Mouse (Mus musculus) right cerebral cortex, postnatal 4 days (tissue): ENCODE results near the gene Mipep.

Experiments
- DNase-seq: peaks from one replicate; pipeline ENCODE4 v3.0.0-alpha.2; 2022

Mipep gene

DNA sequence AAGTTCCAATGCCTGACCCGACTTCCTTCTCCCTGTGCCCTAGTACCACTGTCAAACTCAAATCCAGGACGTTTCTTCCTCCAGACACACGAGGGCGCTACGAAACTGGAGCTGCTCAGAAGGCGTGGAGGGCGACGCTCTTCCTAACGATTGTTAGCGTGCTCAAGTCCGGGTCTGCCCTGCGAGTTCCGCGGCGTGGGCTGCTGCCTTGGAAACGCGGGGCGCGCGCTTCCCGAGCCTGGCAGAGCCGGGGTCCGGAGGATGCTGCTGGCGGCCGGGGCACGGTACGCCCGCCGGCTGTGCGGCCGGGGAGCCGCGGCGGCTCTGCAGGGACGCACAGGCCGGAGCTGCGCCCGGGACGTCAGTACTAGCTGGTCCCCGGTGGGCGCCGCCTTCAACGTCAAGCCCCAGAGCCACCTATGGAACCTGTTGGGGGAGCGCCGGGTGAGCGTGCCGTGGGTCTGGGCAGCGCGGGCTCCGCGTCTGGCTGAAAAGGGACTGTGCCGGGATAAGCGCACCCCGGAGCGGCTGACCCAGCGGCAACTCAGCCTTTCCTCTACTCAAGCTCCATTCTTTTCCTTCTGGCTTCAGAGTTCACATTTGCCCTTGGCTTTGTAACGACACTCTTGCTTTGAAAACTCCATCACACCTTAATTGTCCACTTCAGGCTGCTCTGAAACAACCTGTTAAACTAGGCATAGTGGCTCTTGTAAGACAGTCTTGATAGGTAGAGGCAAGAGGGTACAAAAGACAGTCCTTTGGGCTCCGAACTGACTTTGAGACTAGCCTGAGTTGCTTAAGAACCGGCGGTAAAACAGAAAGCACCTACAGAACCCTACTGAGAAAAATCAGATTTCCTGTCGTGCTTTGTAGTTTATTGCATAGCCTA lies at the start of gene Mipep:
Gene Mipep (plus strand): TSS at position 147 of the 889 bp plus-strand sequence.
- DNase-seq: peak; percentile 80

DNA sequence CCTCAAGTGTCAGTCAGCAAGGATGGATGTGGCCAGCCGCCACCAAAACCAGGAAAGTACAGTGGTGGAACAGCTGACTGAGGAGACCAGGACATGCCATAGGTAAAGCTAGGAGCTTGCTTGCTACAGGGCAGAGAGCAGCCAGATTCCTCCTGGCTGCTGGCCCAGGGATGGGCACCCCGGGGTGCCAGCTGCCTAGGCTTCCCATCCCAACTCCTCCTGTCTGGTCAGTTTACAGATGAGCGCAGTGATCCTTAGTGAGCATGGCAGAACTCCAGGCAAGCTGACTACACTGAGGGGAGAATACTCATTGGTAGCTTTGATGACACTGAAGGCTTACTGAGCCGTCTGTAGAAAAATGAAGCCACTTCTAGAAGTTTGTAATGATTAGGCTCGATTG lies 49.2 kb upstream of the Mipep start:
- no peak for DNase-seq

DNA sequence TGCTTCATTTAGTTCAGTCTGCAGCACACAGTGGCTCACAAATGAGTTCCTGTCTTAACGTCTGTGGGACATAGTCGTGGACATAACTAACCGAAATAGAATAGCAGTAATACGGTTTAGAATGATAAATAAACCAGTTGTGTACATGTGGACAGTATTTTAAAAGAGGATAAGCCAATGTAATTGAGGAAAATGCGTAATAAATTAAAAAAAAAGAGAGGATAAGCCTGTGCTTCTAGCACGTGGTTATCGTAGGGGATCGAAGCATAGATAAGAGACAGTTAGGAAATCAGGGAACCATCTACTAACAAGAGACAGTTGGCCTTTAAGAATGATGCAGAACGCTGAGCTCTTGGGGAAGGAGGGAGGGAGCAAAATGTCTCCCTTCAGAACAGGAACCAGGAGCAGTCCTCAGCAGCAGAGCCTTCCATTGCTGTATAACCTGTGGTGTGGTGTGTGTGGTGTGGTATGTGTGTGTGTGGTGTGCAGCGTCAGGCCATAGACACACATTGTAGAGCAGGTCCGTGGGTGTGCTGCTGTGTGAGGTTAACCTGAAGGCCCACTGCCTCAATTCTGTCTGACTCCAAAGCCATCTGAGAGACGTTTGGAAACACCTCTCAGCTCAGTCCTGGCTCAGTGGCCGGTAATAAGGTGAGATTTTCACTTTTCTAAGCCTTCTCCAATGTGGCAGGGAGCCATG lies 48.4 kb upstream of the Mipep start:
- DNase-seq: no peak

DNA sequence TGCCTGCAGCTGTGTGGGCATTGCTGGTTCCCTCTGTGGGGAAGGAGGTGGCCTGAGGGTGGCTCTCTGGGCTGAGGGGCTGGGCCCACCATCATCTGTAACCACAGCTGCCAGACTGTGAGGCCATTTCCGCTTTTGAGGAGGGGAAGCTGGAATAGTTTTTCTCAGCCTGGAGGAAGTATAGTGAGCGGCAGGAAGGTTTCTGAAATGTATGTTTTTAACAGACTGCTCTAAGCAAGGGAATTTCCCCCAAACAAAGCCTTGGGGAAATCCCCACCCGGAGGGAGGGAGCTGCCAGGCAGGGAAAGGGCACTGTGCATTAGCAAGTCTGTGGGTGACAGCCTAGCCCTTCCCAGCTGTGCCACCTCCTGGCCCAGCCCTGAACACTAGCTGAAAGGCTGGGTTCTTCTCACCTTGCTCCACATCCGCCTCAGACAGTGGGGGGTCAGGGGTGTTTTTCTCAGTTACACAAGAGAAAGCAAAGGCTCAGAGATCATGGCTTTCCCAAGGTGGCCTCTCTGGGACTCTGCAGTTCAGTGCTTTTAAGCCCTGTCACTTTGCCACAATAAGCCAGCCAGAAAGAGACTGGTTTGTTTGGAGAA lies 47.7 kb upstream of the Mipep start:
- DNase-seq: no peak

DNA sequence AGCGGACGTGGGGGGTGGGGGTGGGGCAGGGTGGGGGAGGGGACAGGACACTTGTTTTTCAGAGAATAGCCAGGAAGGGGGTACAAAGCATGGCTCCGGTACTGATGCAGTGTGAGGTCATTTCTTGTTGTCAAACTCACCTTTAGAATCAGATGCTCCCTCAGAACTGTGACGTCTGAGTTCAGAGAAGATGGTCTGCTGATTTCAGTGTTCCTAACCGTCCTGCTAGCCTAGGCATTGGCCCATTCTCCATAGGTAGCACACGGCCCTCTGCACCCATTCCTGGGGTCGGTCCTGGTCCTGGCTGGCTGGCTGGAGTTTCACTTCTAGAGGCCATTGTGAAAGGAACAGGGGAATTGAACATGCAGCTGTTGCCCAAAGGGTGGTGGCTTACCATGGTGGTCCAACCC lies 47.2 kb upstream of the Mipep start:
- DNase-seq: no peak

DNA sequence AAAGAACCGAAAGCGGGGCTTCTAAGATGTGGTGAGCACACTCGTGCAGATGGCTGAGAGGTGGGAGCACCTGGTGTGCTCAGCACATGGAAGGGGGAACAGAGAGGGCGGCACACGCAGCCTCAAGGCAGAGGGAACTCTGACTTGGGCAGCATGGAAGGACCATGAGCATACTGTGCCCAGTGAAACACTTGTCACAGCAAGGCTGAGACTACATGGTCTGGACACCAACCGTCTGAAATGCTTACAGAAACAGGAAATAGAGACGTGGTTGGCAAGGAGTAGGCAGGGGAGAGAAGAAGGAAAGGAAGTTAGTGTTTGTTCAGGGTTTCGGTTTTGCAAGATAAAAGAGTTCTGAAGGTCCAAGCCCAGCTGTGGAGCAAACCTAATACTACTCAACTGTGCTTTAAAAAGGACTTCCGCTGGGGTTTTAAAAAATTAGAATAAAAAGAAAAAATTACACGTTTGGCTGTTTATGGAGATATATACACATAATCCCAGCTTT lies 45.9 kb upstream of the Mipep start:
- DNase-seq: no peak

DNA sequence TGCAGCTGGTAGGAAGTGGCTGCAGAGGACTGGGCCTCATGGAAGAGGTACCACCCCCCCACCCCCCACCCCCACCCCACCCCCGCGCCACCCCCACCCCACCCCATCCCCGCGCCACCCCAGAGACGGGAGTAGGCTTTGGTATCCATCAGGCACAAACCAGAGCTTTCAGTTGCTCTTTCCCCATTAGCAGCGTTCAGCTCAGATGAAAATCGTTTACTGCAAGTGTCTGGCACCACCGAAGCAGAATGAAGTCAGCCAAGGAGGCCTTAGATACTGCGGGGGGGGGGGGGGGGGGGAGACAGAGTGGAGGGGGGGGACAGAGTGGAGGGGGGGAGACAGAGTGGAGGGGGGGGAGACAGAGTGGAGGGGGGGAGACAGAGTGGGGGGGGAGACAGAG lies 45.2 kb upstream of the Mipep start:
- DNase-seq: no peak

DNA sequence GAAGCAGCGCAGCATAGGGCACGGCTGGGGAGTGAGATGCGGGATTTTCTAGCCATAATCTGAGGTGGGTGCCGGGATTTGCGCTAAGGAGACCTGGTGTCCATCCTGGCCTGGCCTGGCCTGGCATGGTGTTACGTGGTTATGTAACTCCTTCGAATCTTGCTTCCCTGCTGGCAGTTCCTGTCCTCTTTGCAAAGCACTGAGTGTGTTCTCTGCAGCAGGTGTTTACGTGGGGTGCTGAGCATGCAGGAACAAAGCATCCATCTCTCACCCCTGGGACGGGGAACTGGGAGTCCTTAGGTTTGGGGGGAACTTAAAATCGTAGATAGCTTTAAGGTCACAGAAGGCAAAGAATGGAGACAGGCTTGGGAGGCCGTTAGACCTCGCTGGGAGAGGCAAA lies 44.8 kb upstream of the Mipep start:
- no peak for DNase-seq

DNA sequence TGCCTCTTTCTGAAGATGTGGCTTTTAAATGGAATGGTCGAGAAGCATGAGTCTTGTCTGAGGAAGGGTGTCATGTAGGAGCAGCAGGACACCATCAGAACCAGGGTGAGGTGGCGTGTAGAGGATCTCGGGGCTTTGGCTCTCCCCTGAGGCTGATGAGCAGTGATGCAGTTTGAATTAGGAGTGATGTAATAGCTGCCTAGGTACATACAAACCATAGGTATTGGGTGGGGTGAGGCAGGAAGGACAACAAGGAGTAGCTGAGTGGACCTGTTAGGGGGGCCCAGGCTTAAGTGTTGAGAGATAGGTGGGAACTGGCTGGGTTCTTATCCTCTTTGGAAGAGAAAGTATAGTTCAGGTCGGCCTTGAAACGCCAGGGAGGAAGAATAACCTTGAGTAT lies 43.9 kb upstream of the Mipep start:
- no peak for DNase-seq

DNA sequence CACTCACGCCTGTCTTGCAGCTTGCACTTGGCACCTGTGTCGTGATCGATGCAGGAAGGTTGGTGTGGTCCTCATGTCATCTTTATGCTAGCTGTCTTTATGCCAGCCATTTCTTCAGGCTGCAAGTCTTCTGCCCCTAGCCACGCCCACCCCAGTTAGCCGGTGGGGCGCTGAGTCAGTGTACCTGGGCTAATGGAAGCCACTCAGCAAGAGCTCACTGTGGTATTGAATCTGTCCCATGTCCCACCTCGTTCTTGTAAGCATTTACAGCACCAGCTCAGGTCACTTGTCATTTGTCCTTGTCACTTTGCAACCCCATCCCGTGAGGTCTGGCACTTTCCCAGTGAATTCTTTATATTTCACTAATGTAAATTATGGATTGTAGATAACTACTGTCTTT lies 43.3 kb upstream of the Mipep start:
- DNase-seq: no peak

DNA sequence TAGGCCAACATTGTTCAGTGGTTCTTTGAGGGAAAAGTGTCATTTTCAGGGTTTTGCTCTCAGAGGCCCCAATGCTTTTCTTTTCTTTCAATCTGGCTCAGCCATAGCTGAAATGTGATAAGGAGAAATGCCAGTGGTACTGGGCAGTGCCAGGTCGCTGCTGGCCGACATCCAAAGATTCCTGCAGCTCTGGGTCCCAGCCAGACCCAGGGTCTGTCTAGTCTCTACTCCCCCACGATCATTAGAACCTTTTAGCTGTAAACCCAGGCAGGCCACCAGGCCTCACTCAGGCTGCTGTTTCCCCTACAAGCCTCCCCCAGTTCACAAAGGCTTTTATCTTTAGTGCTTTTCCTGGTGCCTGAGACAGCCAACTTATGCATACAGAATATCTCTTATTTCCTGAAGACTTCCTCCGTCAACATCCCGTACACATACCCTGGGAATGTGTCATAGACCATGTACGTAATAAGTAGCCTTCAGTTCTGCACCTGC lies 42.8 kb upstream of the Mipep start:
- DNase-seq: peak; percentile 55

DNA sequence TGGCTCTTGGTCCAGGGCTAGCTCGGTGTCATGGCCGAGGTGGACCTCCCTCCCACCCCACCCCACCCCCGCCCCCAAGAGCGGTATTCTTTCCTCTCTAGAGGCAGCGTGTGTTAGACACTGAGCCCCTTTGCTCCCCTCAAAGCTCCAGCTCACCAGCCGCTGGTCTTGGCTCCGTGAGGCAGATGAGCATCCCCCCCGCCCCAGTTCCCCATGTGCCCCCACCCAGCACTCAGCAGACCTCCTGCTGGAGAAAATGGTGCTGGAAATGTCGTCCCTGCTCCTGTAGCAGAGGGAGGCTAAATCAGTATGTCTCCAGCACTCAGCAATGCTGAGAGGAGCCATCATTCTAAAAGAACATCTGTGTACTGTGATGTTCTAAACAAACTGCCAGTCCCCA lies 40.7 kb upstream of the Mipep start:
- no peak for DNase-seq

DNA sequence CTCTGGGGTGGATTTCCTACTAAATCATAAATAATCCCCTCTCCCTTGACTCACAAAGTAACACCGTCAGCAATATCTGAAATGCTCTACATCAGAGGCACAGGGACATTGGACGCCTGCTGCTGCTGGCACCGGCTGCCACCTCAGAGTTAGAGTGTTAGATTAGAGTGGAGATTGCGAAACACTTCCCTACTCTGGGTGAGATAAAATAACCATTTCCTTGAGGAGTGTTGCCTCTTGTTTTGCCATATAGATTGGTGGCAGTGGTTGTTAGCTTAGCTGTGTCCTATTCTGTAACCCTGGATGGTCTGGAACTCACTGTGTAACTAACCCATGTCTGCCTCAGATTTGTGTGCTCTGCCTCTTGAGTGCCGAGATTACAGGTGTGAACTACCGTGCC lies 39.2 kb upstream of the Mipep start:
- DNase-seq: no peak

DNA sequence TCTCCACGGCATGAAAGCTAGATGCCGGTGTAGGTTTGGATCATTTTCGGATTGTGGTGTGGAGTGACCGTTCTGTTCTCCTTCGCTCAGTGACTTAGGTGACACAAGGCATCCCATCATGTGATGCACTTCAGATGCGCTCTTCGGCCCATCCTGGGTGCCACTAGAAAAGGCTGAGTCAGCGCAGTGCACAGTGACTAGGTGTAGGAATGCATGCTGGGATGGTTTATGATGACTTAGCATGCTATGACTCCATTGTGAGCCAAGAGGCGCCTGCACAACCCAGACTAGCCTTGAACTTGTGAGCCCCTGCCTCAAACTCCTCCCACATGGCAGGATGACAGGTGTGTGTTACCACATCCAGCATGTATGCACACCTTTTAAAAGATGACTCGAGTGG lies 38.2 kb upstream of the Mipep start:
- no peak for DNase-seq

DNA sequence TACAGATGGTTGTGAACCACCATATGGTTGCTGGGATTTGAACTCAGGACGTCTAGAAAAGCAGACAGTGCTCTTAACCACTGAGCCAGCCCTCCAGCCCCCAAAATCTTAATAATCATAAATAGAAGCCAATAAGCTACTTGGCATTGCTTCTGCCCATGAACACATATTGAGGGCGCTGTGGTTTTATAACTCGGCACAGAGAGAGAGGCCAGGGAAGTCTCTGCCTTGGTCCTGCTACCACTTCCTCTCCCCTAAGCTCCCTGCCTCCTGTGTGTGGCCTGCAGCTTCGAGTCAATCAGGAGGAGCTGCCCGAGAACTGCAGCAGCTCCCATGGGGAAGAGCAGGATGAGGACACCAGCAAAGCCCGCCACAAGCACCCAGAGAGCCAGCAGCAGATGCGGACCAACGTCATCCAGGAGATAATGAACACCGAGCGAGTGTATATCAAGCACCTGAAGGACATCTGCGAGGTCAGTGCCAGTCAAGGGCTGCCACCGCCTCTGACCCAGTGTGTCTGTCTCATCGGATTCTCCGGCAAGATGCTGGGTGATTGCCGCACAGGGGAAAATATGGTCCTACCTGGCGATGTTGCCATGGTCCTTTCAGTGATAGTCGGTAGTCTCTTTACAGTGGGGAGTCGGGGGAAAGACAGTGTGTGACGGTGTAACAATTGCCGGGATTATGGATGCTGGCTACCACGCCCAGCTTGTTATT lies 37.1 kb upstream of the Mipep start:
- DNase-seq: no peak

DNA sequence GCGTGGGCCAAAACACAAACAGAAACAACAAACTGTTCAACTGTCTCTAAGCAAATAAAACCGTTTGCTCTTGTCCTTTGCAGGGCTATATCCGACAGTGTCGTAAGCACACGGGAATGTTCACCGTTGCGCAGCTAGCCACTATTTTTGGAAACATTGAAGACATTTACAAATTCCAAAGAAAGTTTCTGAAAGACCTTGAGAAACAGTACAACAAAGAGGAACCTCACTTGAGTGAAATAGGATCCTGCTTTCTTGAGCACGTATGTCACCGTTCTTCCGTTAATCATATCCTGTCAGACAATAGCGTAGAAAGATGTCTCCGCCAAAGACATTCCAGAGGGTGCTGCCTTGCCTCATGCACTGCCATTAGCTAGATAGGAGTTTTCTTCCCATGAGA lies 34.5 kb upstream of the Mipep start:
- DNase-seq: no peak

DNA sequence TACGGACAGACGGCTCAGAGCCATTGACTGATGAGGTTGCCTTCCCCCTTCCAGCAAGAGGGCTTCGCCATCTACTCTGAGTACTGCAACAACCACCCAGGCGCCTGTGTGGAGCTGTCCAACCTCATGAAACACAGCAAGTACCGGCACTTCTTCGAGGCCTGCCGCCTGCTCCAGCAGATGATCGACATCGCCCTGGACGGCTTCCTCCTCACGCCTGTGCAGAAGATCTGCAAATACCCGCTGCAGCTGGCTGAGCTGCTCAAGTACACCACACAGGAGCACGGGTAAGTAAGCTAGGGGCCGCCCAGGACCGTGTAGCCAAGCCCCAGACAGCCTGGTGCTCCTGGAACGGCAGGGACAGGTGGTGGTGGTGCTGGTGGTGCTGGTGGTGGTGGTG lies 32.8 kb upstream of the Mipep start:
- DNase-seq: no peak

DNA sequence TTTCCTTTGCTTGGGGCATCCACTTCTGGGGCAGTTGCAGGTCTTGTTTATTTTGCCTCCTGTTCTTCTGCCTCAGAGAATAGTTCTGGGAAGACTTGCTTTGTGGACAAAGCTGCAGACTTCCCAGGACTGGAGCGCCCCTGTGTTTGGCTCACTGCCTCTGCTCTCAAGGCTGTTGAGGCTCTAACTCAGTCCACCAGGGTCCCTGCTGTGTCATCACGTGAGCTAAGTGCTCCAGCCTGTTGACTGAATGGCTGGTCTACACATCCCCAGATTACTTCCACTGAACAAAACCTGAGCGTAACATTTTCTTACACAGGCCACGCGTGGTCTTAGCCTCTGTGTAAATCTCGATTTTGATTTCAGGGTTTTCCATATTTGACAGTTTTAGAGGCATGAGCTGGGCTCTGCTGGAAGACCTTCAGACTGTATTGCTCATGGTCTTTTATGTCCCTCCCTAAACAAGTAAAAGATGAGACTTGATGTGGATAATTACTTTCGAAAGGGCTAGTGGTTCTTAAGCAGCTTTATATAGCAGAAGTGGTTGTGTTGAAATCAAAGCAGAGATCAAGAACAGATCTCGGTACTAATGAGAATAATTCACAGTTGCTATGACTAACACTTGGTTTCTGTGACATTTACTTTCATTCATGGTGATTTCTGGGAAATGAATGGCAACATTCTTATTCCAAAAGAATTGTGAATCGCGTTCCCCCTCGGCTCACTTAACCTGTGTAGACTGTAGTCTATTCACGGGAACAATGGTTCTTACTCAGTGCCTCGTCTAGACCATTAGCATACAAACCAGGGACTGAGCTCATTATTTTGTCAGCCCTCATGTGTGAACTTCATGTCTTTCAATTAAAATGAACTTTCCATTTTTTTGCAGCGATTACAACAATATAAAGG lies 31.2 kb upstream of the Mipep start:
- peak; percentile 38 for DNase-seq

DNA sequence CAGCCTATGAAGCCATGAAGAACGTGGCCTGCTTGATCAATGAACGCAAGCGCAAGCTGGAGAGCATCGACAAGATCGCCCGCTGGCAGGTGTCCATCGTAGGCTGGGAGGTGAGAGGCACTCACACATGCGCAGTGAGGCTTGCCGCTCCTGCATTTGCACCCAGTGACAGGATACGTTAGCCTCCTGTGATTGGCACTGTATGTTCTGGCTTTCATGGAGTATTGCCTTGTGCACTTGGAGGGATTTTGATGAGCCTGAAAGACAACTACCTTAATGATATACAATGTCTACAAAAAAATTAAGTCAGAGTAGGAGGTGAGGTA lies 30.6 kb upstream of the Mipep start:
- peak; percentile 60 for DNase-seq

DNA sequence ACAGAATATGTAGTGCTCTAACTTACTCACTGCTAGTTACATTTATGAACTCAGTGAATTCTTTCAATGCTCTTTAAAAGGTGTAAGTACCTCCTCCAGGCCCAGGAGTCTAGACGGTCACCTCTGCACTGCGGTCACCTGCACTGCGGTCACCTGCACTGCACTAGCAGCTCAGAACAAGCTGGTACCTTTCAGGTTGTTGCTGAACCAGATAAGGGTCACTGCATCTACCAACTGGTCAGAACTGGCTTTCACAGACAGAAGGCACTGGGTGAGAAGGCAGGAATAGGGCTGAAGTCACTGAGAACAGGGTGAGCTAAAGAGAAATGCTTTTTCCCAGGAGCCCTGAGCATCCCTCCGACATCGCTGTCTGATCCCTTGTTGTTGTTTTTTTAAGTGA lies 29.7 kb upstream of the Mipep start:
- DNase-seq: no peak

DNA sequence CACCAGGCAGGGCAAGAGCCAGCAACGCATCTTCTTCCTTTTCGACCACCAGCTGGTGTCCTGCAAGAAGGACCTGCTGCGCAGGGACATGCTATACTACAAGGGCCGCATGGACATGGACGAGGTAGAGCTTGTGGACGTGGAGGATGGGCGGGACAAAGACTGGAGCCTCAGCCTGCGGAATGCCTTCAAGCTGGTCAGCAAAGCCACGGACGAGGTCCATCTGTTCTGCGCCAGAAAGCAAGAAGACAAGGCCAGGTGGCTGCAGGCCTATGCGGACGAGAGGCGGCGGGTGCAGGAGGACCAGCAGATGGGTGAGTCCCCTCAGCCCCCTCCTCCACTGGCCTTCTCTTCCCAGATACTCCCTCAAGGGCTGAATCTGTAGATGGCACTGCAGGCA lies 28.1 kb upstream of the Mipep start:
- DNase-seq: no peak

DNA sequence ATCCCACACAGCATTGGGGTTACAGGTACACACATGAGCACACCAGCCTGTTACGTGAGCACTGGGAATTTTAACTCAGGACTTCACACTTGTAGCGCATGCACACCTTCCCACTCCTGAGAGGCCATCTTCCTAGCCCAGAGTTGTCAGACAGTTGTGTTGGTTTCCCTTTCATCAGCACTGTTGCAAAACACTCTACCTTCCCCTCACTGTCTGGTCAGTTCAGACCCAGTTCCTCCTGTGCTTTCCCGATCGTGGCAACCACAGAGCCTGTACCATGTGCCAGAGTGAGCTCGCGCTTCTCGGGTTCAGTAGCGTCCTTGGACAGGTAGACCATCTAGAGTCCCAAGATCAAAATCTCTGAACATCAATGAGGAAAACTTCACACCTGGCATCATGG lies 27.1 kb upstream of the Mipep start:
- DNase-seq: no peak
